Mouse (Mus musculus) R1 (cell line): ENCODE data around the gene Npff.
A peak's percentile ranks its signal among the peaks of the same experiment; 100 is the strongest.

Source experiments
- DNase-seq: peaks from one replicate; pipeline ENCODE4 v3.0.0-alpha.2; 2018; ENCODE audit warnings: low read depth, low spot score

Gene Npff

GRCm38 (mm10) chr15:102524892-102525485, at the start of gene Npff:
Npff (minus strand) TSS chr15:102524942.
- peak; percentile 77 for DNase-seq

- DNase-seq, result no peak
Observed at GRCm38 (mm10) chr15:102572081-102572480, 47.3 kb upstream of the Npff start.

GRCm38 (mm10) chr15:102567849-102568248, 43.1 kb upstream of the Npff start:
- DNase-seq, result no peak

GRCm38 (mm10) chr15:102563681-102564080, 38.9 kb upstream of the Npff start:
- DNase-seq, result no peak

GRCm38 (mm10) chr15:102563061-102563460, 38.3 kb upstream of the Npff start:
- no peak for DNase-seq

GRCm38 (mm10) chr15:102562491-102562890, 37.7 kb upstream of the Npff start:
- DNase-seq, result no peak

- no peak for DNase-seq
Observed at GRCm38 (mm10) chr15:102557580-102557979, 32.8 kb upstream of the Npff start.

- no peak for DNase-seq
Observed at GRCm38 (mm10) chr15:102555581-102555980, 30.8 kb upstream of the Npff start.

- DNase-seq, result no peak
Observed at GRCm38 (mm10) chr15:102552599-102552998, 27.9 kb upstream of the Npff start.

- no peak for DNase-seq
Observed at GRCm38 (mm10) chr15:102547478-102547877, 22.7 kb upstream of the Npff start.

GRCm38 (mm10) chr15:102546677-102547427, 22.1 kb upstream of the Npff start:
- DNase-seq, result no peak

GRCm38 (mm10) chr15:102546246-102546645, 21.5 kb upstream of the Npff start:
- no peak for DNase-seq

- DNase-seq, result no peak
Observed at GRCm38 (mm10) chr15:102544801-102545200, 20.1 kb upstream of the Npff start.

GRCm38 (mm10) chr15:102533926-102534325, 9.2 kb upstream of the Npff start:
- no peak for DNase-seq

- no peak for DNase-seq
Observed at GRCm38 (mm10) chr15:102532106-102532900, 7.6 kb upstream of the Npff start.

GRCm38 (mm10) chr15:102531586-102531985, 6.8 kb upstream of the Npff start:
- DNase-seq, result no peak

GRCm38 (mm10) chr15:102530566-102530965, 5.8 kb upstream of the Npff start:
- DNase-seq, result no peak

- no peak for DNase-seq
Observed at GRCm38 (mm10) chr15:102528396-102528795, 3.7 kb upstream of the Npff start.

- peak; percentile 60 for DNase-seq
Observed at GRCm38 (mm10) chr15:102527936-102528335, 3.2 kb upstream of the Npff start.

GRCm38 (mm10) chr15:102526111-102527002, 1.6 kb upstream of the Npff start:
- no peak for DNase-seq

- no peak for DNase-seq
Observed at GRCm38 (mm10) chr15:102521480-102521879, 3.3 kb downstream of the Npff start.
